Mouse (Mus musculus): ENCODE data around the gene Myrf.

Myrf gene

GRCm38 (mm10) chr19:10208851-10209250, 31.7 kb downstream of the Myrf start:
- DNase-seq (ENCODE audit: low spot score): no peak

DNA sequence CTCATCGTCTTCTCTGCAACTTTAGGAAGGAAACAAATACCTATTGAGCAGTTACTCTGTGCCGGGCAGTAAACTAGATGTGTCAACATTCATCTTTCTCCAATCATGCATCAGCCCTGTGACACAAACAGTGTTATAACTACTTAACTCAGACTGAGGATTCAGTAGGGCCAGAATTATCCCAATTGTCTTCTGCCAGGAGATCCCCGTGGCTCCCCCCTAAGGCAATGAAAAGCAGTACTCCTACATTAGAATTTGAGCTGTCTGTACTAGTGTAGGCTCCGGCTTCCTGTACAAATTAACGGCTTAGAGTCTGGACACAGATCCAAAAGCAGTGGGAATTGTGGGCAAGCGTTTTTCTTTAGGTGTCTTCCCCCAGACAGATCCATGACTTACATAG, 35.5 kb downstream of the Myrf start:
- no peak for DNase-seq (ENCODE audit: low spot score)

DNA sequence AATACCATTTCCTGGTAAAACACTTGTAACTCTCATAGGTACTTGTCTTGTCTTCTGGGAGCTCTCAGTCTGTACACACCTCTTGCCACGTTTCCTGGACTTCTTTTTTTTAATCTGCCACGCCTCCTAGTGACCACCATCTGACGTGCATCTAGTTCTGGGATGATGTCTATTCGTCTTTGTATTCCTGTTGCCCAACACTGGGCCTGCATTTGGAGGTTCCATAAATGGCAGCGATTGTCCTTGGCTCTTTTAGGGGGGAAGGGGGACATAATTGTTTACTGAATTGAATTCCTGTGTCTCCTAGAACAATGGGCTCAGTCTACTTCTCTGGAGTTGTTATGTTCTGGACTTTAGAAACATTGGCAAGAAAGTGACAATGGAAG, 35.9 kb downstream of the Myrf start:
- no peak for DNase-seq (ENCODE audit: low spot score)

GRCm38 (mm10) chr19:10203848-10204615, 36.5 kb downstream of the Myrf start, which contains the start of the genes Tmem258 and Fen1:
TSS of gene Tmem258 (plus strand) at chr19:10204014.
TSS of gene Fen1 (minus strand) at chr19:10204169.
- peak; percentile 91 for DNase-seq (ENCODE audit: low spot score)

DNA sequence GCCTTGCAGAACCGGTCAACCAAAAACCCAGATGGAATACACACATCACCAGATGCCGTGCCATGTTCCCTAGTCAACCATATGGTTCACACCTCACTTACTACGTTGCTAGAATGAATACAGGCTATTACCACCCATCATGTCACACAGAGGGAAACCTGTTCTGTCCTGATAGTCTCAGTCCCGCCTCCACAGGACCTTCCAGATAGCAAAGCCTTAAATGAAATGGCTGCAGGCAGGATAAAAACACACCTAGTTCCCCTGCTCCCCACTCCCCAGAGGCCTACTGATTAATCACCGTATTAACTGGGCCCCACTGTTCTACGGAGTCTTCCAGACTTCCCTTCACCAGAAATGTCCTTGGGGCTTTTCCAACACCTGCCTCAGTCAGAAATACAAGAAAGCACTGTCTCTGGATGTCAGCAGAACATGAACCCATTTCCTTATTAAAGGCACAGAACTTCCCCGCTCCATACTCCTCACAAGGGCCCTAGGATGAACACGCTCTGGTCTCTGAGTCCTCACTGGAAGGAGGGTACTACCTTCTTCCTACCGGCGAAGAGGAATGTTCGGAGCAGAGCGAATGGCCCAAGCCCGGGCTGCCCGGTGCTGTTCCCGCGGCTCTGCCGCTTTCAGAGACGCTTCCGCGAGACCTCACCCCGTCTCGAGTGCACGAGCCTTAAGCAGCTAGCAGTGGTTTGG, 37.3 kb downstream of the Myrf start:
- no peak for DNase-seq (ENCODE audit: low spot score)

- no peak for DNase-seq (ENCODE audit: low spot score)
Measured at GRCm38 (mm10) chr19:10198723-10199122, 41.8 kb downstream of the Myrf start.

DNA sequence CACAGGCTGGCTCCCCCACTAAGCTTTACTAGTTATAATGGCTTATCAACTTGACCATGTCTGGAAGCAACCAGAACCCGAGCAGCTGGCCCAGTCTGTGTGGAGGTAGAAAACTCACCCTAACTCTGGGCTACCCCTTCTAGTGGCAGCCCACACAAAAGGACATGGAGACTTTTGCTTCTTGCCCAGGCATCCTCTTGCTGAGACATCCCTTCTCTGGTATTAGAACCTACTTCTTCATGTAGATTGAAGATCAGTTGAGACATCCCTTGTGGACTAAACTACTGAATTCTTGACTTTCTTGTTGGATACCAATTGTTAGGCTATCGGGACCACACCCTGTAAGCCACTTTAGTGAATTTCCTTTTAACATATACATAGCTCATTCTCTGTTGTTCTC, 42.3 kb downstream of the Myrf start:
- DNase-seq (ENCODE audit: low spot score): no peak

DNA sequence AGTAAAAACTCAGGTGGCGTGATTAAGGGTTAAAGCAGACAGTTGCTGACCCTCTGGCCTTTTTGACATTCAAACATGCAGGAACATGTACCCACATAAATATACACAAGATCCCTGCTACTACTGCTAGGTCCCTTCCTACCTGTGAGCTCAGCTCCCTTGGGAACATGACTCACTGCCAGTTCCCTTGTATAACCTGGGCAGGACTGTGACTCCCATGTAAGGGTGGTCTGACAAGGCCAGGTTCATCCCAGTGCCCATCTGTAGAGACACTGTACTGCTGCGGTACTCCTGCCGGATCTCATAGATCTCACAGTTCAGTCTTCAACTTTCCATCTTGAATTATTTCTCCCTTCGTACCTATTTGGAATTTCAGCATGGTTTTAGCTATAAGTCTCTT, 43.4 kb downstream of the Myrf start:
- DNase-seq (ENCODE audit: low spot score): no peak

DNA sequence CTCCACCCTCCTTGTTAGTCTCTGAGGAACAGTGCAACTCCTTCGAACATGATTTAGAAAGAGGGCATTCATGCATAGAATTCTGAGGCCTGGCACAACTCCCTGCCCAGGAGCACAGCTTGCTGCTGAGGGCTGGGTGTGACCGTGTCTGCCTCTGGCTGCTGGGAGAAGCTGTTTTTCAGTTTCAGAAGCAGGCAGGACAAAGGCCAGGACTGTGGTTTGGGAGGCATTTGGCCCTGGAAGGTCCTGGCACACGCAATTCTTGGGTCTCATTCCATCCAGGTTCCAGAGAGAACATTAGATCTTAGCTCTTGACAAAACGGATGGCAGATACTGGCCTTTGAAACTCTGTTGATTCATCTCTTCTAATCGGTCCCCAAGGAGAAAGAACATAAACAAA, 45.3 kb downstream of the Myrf start:
- no peak for DNase-seq (ENCODE audit: low spot score)

GRCm38 (mm10) chr19:10194337-10194736, 46.2 kb downstream of the Myrf start:
- no peak for DNase-seq (ENCODE audit: low spot score)

DNA sequence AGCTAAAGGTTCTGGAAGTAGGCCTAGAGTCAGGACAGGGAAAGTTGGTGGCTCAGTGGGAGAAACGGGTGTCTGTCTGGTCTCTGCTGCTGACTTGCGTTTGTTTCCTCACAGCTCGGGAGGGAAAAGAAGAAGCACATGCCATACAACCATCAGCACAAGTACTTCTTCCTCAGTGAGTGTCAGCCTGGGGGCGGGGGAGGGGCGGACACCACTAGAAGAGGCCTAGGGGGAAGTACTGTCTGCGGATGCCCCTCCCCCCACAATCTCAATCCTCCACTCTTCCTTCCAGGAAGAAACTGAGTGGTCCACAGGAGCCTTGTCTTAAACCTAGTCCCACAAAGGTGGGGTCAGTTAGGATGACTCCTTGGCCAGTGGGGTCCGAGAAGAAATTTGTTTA, 49.2 kb downstream of the Myrf start:
- DNase-seq (ENCODE audit: low spot score): no peak

GRCm38 (mm10) chr19:10190796-10191195, 49.8 kb downstream of the Myrf start:
- no peak for DNase-seq (ENCODE audit: low spot score)

- DNase-seq (ENCODE audit: low spot score): no peak
Measured at GRCm38 (mm10) chr19:10189940-10190339, 50.6 kb downstream of the Myrf start.

DNA sequence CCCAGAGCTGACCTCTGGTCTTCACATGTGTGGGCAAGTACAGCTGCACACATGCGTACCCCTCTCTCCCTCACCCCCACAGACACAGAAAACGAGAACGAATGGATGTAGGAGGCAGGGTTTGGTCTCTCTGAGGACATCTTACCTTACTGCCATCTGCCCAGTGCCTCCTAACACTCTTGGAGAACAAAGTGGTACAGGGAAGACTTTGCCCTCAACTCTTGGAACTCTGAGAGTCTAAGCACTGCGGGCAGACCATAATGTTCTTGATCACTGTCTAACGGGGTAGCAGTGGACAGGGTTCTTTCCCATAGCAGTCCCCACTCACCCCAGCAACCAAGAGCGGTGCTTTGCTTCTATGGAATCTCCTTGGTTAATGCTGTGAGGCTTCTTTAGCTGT, 51.5 kb downstream of the Myrf start:
- no peak for DNase-seq (ENCODE audit: low spot score)

DNA sequence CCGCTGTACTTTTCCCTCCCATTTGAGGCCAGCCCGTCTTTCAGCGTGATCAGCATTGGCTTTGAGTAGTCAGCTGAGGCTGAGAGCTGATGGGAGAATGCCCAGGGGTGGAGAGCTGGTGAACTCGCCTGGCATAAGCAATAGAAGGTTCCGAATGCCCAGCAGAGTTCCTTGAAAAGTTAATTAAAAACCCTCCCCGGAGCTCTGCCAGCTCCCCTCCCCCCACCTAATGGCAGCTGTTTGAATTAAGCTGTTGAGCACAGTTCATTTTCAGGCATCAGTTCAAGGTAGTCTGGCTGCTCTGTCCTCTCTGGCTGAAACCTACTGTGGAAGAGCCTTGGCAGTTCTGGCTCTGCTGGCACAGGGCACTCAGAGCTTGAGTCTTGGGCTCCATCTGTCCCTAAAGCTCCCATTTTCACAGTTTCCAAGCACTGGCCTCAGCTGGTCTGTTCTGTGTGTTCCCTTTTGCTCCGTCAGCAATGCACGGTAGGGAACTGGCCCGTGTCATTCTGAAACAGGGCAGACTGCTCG, 52.2 kb downstream of the Myrf start:
- DNase-seq (ENCODE audit: low spot score): no peak

GRCm38 (mm10) chr19:10186569-10186968, 54.0 kb downstream of the Myrf start:
- no peak for DNase-seq (ENCODE audit: low spot score)

DNA sequence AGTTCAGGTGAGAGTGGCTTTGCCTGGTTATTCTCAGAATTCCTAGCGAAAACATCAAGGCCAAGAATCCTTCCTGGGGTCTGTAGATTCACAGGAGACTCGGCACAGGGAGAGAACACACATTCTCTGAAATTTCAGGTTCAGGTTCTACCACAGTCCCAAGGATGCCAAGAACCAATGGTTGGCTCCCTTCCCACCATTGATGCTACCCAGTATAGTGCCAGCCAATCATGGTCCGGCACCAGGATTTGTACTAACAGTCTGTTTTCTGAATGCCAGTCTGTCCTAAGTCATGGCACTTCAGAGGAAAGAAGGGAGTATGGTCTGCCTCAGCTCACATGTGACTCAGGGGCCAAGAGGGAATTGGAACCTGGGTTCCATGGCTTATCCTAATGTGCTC, 54.7 kb downstream of the Myrf start:
- no peak for DNase-seq (ENCODE audit: low spot score)

DNA sequence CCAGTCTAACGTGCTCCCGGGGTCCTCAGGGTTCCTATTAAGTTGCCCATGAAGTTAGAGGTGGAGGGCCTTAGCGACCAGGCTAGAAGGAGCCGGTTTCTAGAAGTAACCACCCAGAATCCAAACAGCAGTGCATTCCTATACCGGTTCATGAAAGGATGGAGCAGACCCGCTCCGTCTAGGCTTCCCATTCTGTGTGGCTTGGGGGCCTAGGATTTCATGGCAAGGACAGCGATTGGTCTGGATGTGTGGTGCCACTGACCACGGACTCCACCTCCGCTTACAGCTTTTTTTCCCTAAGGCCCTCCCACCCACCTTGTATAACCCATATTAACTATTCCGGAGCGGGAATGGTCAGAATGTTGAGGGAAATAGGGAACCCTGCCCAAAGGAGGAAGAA, 56.5 kb downstream of the Myrf start:
- no peak for DNase-seq (ENCODE audit: low spot score)

DNA sequence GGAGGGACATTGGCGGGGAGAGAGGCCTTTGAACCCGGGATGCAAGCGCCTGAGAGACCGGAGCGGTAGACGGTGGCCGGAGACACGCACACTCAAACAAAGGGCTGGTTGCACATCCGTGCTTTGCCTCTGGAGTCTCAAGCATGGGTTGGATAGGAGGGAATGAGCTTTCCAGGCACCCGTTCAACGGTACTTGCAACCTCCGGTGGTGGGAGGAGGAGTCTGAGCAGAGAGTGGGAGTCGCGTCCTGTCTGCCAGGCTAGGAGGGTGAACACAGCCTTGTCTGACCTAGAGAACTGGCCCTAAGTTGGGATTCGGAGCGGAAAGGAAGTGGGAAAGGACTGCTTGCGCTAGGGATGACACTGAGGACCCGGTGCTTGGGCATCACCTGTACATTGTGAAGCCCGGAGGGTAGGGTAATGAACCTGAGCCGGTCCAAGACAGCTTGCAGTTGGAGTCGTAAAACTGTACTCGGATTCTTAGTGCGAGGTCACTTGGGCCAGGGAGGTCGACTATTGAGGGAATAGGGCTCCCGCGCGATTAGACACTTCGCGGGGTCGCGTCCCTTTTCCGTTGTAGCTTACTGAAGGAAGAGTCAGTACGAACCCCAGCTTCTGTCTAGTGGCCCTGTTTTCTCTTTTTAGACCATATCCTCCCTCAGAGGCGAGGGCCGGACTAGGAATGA, 57.1 kb downstream of the Myrf start:
- DNase-seq (ENCODE audit: low spot score): peak; percentile 75

DNA sequence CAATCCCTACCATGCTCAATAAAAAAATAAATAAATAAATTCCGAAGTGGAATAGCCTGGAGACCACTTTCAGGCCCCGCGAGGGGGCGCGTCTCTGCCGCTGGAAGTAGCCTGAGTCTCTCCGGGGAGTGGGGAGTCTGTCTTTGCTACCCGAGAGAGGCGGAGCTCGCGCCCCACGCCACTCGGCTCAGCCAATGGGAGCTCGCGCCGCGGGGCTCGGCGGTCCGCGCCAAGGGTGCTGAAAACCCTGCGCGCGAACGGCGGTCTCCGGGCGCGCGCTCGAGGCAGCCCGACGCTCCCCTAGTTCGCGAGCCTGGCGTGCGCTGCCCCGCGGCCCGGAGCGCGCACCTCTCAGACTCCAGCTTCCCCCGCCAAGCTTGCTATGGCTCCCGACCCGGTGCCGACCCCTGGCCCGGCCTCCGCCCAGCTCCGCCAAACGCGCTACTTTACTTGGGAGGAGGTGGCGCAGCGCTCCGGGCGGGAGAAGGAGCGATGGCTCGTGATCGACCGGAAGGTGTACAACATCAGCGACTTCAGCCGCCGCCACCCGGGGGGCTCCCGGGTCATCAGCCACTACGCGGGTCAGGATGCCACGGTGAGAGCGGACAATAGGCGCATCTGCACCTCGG, 57.8 kb downstream of the Myrf start, which contains the start of gene Fads1:
Fads1 (plus strand) TSS at position 219 of the 629 bp plus-strand sequence.
- DNase-seq (ENCODE audit: low spot score): peak; percentile 89

DNA sequence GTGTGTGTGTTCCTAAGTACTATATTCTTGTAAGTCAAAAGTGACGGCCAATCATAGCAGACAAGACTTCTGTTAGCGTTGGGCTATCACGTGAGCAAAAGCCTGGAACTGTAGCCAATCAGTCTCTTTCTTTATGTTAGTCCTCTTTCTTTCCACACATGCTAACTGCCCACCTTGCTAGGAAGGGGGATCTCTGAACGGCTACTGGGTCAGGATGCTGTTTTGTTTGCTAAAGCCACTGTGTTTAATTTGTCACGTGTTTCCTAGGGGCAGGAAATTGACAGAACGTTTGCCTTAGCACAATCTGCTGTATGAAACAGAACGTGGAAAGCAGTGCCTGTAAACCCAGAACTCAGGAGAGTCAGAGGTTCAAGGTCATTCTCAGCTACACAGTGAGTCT, 58.4 kb downstream of the Myrf start:
- no peak for DNase-seq (ENCODE audit: low spot score)

GRCm38 (mm10) chr19:10181225-10181624, 59.3 kb downstream of the Myrf start:
- no peak for DNase-seq (ENCODE audit: low spot score)
